Mouse (Mus musculus) heart, postnatal 0 days (tissue): ENCODE measurements around the gene Icam4. TPM values are rescaled to one million over a fixed set of nuclear protein-coding genes. Genes with fewer than 3 reads are reported as not detected.

Experiments used
- ATAC-seq: fragments of 200-750 bp; cut with Nextera tagmentation; 2 replicates; pipeline ENCODE4 v1.8.0; 2017; ENCODE audit warnings: low read depth, moderate number of reproducible peaks, moderate library complexity; ENCODE audit not compliant: insufficient read depth
- DNase-seq: peaks from one replicate; pipeline ENCODE4 v3.0.0-alpha.2; 2016; ENCODE audit warnings: low spot score
- H3K27ac ChIP-seq: fragments of 300-500 bp; sonication (generic); 2 replicates; pipeline ENCODE4 v1.5.1; 2014; ENCODE audit warnings: low read depth, mild to moderate bottlenecking
- H3K27me3 ChIP-seq: fragments of 300-500 bp; sonication (generic); 2 replicates; pipeline ENCODE4 v1.6.1; 2014; ENCODE audit warnings: low read length, mixed read lengths; ENCODE audit not compliant: control insufficient read depth, insufficient read depth
- H3K36me3 ChIP-seq: fragments of 300-500 bp; sonication (generic); replicated peaks from 2 replicates; pipeline ENCODE4 v1.6.1; 2014; ENCODE audit warnings: low read length, mixed read lengths; ENCODE audit not compliant: control insufficient read depth, insufficient read depth
- H3K4me1 ChIP-seq: fragments of 300-500 bp; sonication (generic); 2 replicates; pipeline ENCODE4 v1.6.1; 2014; ENCODE audit warnings: antibody characterized with exemption; ENCODE audit not compliant: control insufficient read depth, insufficient read depth
- H3K4me2 ChIP-seq: fragments of 300-500 bp; sonication (generic); 2 replicates; pipeline ENCODE4 v1.6.1; 2014; ENCODE audit warnings: low read depth, mild to moderate bottlenecking, low read length, moderate library complexity
- H3K4me3 ChIP-seq: fragments of 300-500 bp; sonication (generic); 2 replicates; pipeline ENCODE4 v1.5.1; 2014; ENCODE audit warnings: low read depth, low read length
- H3K9ac ChIP-seq: fragments of 300-500 bp; sonication (generic); replicated peaks from 2 replicates; pipeline ENCODE4 v1.6.1; 2014; ENCODE audit warnings: low read depth, low read length, mixed read lengths
- H3K9me3 ChIP-seq: fragments of 300-500 bp; sonication (generic); replicated peaks from 2 replicates; pipeline ENCODE4 v1.6.1; 2016; ENCODE audit warnings: low read length; ENCODE audit not compliant: control insufficient read depth
- CTCF ChIP-seq: IDR thresholded peaks from 2 replicates; pipeline ENCODE4 v1.5.1; 2016; ENCODE audit warnings: antibody characterized with exemption, control low read depth, low read depth
- EP300 ChIP-seq: IDR thresholded peaks from 2 replicates; pipeline ENCODE4 v1.6.1; 2016; ENCODE audit warnings: antibody characterized with exemption, low read depth
- WGBS: fragments of 180-500 bp; shearing (Covaris S2); extraction: QIAGEN DNeasy Blood & Tissue Kit; methylation state at CpG from one replicate; pipeline ENCODE4 v1.1.7; 2014; 5-methylcytosine and 5-hydroxymethylcytosine counted together
- polyA plus RNA-seq: library from polyadenylated mRNA; unstranded; fragments of >200 nt; fragmentation: Nextera tagmentation; extraction: Ambion mirVana; gene quantifications from 2 replicates; pipeline ENCODE4 v1.2.1, GENCODE M21; 2015
- total RNA-seq: library from RNA; depleted of rRNA; stranded (reverse); fragments of >200 nt; gene quantifications from 2 replicates; pipeline ENCODE4 v1.2.3, GENCODE M21; 2014; ENCODE audit warnings: low replicate concordance

The Icam4 gene
- total and polyA plus RNA-seq, 2 experiments from 2014 or later: 1.6 TPM; not detected in 1

GRCm38 (mm10) chr9:21045235-21045634 lies 16.1 kb downstream of the Icam4 start:
- TF ChIP-seq EP300: no peak
- no peak for TF ChIP-seq CTCF
- Histone ChIP-seq H3K27ac (no peak overlapping the region), H3K9me3 (no peaks in the 10 kb centered on the region), H3K4me1 (no peaks in the 10 kb centered on the region), H3K9ac (no peak overlapping the region), H3K27me3 (no peaks in the 10 kb centered on the region), H3K4me3 (no peak overlapping the region), H3K4me2 (no peak overlapping the region), H3K36me3 (no peaks in the 10 kb centered on the region)
- ATAC-seq (no peak), DNase-seq (no peak)
- WGBS: 60% methylated on average over 3 of the region's 3 CpGs

- H3K4me2 ChIP-seq: no peak overlapping the region
- no peak overlapping the region for H3K4me3 ChIP-seq
- H3K4me1 ChIP-seq: no peaks in the 10 kb centered on the region
- TF ChIP-seq EP300 (no peak), CTCF (no peak)
- 58% methylated on average over 10 of the region's 10 CpGs for WGBS
- H3K27ac ChIP-seq: no peak overlapping the region
- no peak overlapping the region for H3K9ac ChIP-seq
- DNase-seq: no peak
- no peaks in the 10 kb centered on the region for H3K36me3 ChIP-seq
- H3K9me3 ChIP-seq: no peaks in the 10 kb centered on the region
- ATAC-seq: no peak
- H3K27me3 ChIP-seq: no peaks in the 10 kb centered on the region
These were observed 22.4 kb downstream of the Icam4 start for GRCm38 (mm10) chr9:21051578-21051977.

- DNase-seq: no peak
- Histone ChIP-seq H3K4me2 (no peak overlapping the region), H3K4me1 (no peaks in the 10 kb centered on the region), H3K4me3 (no peak overlapping the region), H3K36me3 (peaks cover 26% of the 10 kb centered on the region), H3K27me3 (no peaks in the 10 kb centered on the region), H3K9ac (no peak overlapping the region), H3K27ac (no peak overlapping the region), H3K9me3 (no peaks in the 10 kb centered on the region)
- ATAC-seq: no peak
- TF ChIP-seq EP300 (no peak), CTCF (no peak)
- 87% methylated on average over 2 of the region's 2 CpGs for WGBS
These were observed 33.8 kb downstream of the Icam4 start for GRCm38 (mm10) chr9:21062928-21063327.

- 79% methylated on average over 27 of the region's 27 CpGs for WGBS
- no peak within 1 kb of the TSS for H3K9ac ChIP-seq
- H3K4me1 ChIP-seq: no peaks in the 10 kb centered on the region
These were observed 38.0 kb downstream of the Icam4 start, which contains the start of gene Zglp1 for GRCm38 (mm10) chr9:21067006-21067684. Gene Zglp1, minus strand, starts transcription at chr9:21067093.

GRCm38 (mm10) chr9:21072641-21073040 lies 43.5 kb downstream of the Icam4 start:
- peak overlapping the region; percentile 81 for H3K9ac ChIP-seq
- H3K4me3 ChIP-seq: peak overlapping the region; percentile 91
- H3K27ac ChIP-seq: no peak overlapping the region
- H3K36me3 ChIP-seq: peaks cover 37% of the 10 kb centered on the region
- TF ChIP-seq EP300 (no peak), CTCF (no peak)
- DNase-seq: no peak
- peak overlapping the region; percentile 98 for H3K4me2 ChIP-seq
- H3K4me1 ChIP-seq: peaks cover 9% of the 10 kb centered on the region; the same call in 1 of the 2 replicates
- WGBS: 6% methylated on average over 4 of the region's 4 CpGs
- no peak; the same call in 1 of the 2 replicates for ATAC-seq
- H3K9me3 ChIP-seq: no peaks in the 10 kb centered on the region
- H3K27me3 ChIP-seq: no peaks in the 10 kb centered on the region

More at GRCm38 (mm10) chr9:21067006-21067684, 38.0 kb downstream of the Icam4 start, which contains the start of gene Zglp1:
- TF ChIP-seq CTCF (no peak), EP300 (no peak)
- 0 out of 2 replicates have a peak, but pooled peaks have one; percentile 20 for ATAC-seq
- Histone ChIP-seq H3K27me3 (no peaks in the 10 kb centered on the region), H3K9me3 (no peaks in the 10 kb centered on the region), H3K4me2 (no peak within 1 kb of the TSS), H3K27ac (no peak within 1 kb of the TSS), H3K36me3 (peaks cover 31% of the 10 kb centered on the region), H3K4me3 (no peak within 1 kb of the TSS)
- DNase-seq: no peak
